Comparison of ENCODE assay signal across 19 mouse cellular contexts in the genomic region with DNA sequence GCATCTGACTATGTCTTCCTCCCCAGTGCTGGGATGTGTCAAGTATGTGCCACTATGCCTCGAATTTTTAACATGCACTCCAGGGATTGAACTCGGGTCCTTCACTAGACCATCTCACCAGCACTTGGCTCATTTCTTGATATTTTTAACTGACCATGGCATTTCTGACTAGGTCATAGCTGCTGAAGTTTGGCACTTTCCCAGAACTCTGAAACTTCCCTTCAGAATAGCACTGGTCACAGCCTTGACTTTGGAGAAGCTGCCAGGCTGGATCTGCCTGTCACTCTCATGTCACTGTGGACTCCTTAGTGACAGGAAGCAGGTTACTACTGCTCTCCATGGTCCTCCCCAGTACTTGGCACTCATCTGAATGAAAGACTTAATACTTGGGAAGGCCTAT.
"Had no signal": no experiment of that assay in that cellular context is flagged by ENCODE, and none has a peak within 500 bp of the region (broad histone marks: within the 10 kb centered on the region; RNA-seq: fewer than 3 reads in every experiment).

No protein-coding gene starts in this region.

- H3K9me3 ChIP-seq: liver, embryonic 13.5 days; megakaryocyte, embryonic 14.5 days; midbrain, embryonic 10.5 days; midbrain, embryonic 15.5 days; neural tube, embryonic 12.5 days; neural tube, embryonic 15.5 days; stomach, embryonic 15.5 days had no signal

- H3K27ac ChIP-seq: left cerebral cortex, adult 2 months; liver, embryonic 13.5 days; midbrain, embryonic 10.5 days; midbrain, embryonic 15.5 days; neural tube, embryonic 12.5 days; neural tube, embryonic 15.5 days; stomach, embryonic 15.5 days had no signal

- H3K36me3 ChIP-seq: liver, embryonic 13.5 days; midbrain, embryonic 10.5 days; midbrain, embryonic 15.5 days; neural tube, embryonic 12.5 days; neural tube, embryonic 15.5 days; stomach, embryonic 15.5 days had no signal

- H3K4me3 ChIP-seq: left cerebral cortex, adult 2 months; liver, embryonic 13.5 days; megakaryocyte, embryonic 14.5 days; midbrain, embryonic 10.5 days; midbrain, embryonic 15.5 days; neural tube, embryonic 12.5 days; neural tube, embryonic 15.5 days; stomach, embryonic 15.5 days had no signal

- ATAC-seq: lung, postnatal 0 days; midbrain, embryonic 15.5 days had no signal

- H3K9ac ChIP-seq: liver, embryonic 13.5 days; midbrain, embryonic 15.5 days; neural tube, embryonic 12.5 days; neural tube, embryonic 15.5 days; stomach, embryonic 15.5 days had no signal

- H3K4me1 ChIP-seq: liver, embryonic 13.5 days; megakaryocyte, embryonic 14.5 days had no signal

- H3K4me2 ChIP-seq: liver, embryonic 13.5 days; midbrain, embryonic 15.5 days; neural tube, embryonic 12.5 days; neural tube, embryonic 15.5 days; stomach, embryonic 15.5 days had no signal

- H3K27me3 ChIP-seq: liver, embryonic 13.5 days; megakaryocyte, embryonic 14.5 days; midbrain, embryonic 15.5 days; neural tube, embryonic 12.5 days; neural tube, embryonic 15.5 days; stomach, embryonic 15.5 days had no signal

- DNase-seq: kidney, adult 18-20 months; kidney, adult 9 months; kidney, postnatal 25 days; layer of hippocampus, postnatal 36 days; liver, embryonic 13.5 days; lung, adult 2 months; lung, postnatal 36 days; right cerebral cortex, adult 18-20 months; right cerebral cortex, postnatal 14 days; right cerebral cortex, postnatal 4 days; thymus, postnatal 25 days had no signal
